Mouse (Mus musculus) embryo, embryonic 11 days (tissue): ENCODE results near the gene Xrn2.

ENCODE experiments used
- DNase-seq: peaks from one replicate; pipeline ENCODE4 v3.0.0-alpha.2; 2015

Xrn2 gene

DNA sequence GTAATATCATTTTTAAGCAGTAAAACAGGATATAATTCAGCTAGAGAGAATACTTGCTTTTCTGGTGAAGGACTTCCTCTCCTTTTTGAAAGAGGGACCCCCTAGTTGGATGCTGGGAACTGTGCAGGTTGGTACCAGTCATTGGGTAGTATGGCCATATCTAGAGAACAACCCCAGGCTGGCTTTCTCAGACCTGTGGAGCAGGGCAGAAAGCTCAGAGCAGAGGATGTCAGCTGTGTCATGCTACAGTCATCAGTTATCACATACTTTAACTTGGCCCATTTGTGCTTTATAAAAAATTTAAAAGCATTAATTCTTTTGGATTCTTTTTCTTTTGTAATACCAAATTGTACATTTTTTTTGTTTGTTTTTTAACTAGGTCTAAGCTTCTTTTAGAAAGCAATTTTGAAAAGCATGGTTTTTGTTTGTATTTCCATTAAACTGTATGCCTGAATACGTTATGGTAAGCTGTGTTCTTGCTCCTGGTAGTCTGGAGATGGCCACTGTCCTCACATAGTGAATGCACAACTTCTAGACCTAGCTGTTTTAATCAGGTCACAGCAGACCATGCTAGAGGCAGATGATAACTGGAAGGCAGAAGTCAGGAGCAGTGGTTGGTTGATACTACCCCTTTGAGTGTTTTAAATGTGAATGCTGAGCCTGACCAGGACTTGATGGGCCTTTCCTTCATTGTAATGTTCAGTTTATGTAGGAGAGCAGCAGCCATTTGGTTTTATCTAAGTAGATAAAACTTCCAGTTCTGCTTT is 54.9 kb downstream of the Xrn2 start:
- DNase-seq, result no peak

DNA sequence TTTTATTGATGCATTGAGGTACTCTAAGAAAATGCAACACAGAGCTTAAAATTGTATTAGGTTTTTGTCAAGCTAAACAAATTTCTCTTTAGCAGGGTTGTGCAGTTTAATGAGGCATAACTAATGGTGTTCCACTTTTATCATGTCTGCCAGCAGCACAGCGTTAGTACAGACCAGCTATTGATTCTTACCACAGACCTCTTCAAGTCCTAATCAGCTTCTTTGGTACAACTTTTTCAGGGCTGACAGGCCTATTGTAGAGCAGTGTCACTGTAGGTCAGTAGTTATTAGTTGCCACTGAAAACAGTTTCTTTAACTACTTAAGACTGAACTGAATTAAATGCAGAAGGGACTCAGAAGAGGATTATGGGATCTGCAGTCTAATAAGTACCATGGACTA is 56.3 kb downstream of the Xrn2 start:
- no peak for DNase-seq

DNA sequence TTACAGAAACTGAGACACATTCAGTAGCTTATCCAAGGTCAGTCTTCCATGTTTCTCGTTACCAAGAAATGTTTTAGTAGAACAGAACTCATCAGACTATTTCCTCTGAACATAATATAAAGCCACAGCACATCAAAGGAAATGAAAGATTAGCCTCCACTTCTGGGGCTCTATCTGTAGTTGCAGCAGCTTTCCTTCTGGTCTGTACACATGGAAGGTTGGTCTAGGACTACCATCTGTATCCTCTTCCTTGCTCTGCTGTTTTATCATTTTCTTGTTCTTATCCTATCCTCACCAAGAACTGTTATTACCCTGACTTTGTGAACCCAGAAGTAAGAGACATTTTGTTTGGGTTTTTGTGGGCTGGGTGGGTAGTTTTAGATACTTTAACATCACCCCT is 57.5 kb downstream of the Xrn2 start:
- DNase-seq, result no peak

DNA sequence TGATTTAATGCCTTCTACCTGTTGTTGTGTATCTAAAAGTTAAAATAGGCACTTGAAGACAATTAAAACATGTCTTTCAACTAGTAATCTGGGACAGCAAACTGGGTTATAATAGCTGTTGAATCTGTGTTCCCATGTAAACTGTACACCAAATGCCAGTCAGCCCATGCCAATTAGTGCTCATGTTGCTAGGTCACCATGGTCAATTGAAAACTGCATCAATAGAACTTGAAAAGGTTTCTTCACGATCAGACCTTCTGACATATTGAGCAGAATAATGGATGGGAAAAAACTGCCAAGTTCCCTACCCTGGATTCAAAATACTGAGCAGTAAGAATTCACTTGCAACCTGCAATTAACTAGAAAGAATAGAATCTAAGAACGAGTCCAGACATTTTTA is 61.2 kb downstream of the Xrn2 start:
- DNase-seq, result no peak

DNA sequence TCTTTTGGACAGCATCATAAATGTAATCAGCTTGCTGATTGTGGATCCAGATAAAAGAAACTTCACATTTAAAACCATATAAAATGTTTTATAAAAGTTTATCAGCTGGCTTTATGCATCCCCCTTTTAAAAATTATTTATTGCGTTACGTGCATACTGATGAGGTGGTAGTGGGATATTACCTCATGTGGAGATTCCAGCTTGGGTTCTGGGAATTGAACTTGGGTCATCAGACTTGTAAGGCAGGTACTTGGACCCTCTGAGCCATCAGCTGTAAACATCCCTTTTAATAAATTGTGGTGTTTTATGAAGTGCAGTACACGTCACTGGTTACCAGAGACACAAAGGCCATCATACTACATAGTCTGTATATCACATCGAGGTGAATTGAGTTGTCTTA is 61.6 kb downstream of the Xrn2 start:
- DNase-seq, result no peak

DNA sequence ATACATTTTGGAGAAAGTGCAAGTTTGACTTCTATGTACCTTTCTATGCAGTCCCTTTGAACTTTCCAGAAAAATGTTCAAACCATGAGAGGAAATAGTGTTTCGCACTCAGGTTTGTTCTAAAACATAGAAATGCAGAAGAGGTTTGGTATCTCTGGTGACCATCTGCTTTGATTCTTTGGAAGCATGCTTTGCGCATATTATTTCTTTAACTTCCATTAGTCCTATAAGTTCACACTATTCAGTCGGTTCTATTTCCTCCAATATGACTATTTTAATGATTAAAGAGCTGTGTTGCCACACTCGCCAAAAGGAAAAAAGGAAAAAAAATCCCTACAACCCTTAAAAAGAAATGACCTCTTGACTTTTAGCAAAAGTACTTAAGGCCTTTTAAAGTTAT is 69.6 kb downstream of the Xrn2 start:
- DNase-seq, result no peak

DNA sequence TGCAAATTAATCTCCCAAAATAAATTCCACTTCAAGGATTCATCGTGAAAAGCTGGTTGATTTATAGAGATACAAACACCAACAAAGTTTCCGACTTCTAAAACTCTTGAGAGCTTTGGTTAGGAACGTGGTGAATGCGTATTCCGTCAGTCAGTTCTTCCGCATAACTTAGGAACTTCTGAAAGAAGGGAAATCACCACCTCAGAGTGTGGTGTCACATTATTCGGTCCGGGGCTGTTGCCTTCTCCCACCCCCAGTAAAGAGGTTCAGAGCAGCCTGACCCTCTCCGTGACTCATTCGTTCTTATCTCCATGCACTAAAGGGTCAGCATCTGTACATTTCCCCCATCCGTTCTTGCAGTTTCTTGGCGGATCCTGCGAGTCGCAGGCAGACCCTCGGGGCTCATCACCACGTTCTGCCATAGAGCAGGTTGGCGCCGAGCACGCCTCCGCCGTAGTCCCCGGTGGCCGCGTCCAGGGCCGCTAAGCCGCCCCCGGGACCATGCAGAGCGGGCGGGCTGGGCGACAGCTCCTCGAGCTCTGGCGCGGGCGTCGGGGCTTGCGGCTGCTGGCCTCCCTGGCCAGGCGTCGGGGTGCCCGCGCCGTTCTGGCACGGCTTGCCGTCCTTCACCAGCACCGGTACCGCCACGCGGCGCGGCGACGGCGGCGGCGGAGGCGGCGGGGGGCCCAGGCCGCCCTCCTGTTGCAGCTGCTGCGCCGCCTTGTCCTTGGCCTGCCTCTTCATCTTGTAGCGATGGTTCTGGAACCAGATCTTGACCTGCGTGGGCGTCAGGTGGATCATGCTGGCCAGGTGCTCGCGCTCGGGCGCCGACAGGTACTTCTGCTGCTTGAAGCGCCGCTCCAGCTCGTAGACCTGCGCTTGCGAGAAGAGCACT is 70.9 kb downstream of the Xrn2 start:
- peak; percentile 58 for DNase-seq

DNA sequence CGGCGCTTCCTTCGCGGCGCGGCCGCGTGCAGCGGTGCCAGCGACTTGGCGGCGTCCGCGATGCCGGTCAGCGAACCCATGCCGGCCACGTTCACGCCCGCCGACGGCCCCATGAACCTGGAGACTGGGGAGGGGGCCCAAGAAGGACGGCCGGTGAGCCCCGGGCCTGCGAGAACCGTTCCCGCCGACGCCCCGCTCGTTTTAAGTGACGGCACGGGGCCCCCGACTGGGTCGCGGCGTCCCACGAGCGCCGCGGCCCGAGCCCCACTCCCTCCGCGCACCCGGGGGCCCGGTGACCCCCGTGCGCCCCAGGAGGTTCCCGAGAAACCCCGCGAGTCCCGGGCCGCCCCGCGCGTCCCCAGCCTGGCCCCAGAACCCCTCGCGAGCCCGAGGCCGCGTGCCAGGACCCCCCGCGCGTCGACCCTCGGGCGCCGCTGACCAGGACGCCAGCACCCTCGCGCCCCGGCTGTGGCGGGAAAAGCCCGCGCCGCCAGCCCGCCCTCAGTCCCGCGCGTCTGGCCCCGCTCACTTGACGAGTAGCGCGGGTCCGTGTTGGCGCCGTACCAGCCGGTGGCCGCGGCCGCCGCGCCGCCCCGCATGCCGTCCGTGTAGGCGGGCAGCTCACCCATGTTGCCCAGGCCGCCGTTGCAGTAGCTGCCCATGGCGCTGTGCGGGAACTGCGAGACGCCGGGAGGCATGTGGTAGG is 71.7 kb downstream of the Xrn2 start:
- peak; percentile 49 for DNase-seq

DNA sequence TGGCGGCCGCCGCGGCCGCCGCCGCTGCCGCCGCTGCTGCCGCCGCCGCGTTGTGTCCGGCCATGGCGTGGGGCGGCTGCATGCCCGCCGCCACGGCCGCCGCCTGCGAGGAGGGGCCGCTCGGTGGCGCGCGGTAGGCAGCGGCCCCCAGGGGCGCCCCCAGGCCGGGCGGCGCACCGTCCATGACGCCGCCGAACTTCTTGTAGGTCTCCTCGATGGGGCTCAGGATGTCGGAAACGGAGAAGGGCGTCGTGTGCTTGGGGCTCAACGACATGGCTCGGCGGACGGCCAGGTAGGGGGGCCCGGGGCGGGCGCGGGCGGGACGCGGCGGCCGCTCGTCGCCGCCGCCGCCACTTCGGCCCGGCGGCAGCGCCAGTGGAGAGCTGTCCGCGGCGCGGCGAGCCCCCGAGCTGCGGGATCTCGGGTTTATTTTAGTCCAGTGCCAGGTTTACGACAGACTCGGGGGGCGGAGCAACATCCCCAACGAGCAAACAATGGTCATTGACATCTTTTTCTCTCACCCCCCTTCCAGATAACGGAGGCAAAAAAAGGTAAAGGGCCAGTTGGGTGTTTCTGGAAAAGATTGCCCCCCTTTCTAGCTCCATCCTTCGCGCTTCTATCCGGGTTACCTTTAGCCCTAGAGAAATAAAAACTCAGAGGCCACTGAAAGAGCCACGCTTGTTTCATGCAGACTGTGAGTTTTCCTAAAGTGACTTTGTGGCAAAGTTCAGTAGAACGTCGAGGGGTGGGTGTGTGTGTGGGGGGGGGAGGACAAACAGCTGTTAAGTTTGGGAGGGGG is 72.5 kb downstream of the Xrn2 start, which contains the start of gene Nkx2-4:
Gene Nkx2-4 (minus strand): TSS at position 374 of the 799 bp plus-strand sequence.
- peak; percentile 52 for DNase-seq

DNA sequence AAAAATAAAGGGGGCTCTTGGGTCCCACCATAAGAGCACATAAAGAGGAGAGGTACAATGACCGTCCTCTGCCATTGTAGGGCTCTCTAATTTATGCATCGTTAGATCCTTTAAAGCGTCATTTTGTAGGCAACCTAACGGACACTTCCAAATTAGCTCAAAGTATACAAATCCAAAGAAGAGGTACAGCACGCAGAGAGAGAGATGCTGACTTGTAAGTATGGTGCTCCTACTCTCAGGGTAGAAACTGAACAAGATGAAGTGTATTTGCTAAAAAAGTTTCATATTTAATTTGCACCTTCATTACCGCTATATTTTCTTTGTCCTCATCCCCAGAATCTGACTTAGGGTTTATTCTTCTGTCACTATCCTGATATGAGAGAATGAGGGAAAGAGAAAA is 73.1 kb downstream of the Xrn2 start:
- DNase-seq, result peak; percentile 27

DNA sequence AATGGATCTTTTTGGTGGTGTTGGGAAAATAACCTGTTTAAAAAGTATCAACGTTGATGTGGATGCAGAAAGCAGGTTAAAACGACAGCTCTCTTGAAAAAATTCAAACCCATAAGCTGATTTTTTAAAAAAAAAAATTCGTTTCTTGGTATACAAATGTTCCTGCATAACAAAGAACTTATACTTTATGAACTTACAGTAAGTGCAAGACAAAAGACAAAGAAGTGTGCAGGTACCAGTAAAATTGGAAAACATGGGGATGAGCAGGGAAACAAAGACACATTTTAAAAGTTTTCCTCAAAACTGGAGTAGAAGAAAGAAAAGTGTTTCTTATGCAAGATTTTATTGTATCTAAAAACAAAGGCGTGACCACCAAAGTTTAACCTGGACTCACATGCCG is 73.6 kb downstream of the Xrn2 start:
- no peak for DNase-seq

DNA sequence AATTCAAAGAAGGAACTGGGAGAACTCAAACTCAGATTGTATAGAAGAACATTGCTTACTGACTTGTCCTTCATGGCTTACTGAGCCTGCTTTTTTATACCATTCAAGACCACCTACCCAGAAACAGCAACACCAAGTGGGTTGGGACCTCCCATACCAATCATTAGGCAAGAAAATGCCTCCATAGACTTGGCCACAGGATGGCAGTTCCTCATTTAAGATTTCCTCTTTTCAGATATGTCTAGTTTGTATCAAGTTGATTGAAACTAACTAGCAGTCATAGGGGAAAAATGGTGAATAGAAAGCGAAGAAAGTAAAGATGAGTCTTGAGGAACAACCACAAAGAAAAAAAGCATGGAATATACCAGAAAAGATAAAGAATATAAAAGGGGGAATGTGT is 106.9 kb downstream of the Xrn2 start:
- DNase-seq, result no peak

DNA sequence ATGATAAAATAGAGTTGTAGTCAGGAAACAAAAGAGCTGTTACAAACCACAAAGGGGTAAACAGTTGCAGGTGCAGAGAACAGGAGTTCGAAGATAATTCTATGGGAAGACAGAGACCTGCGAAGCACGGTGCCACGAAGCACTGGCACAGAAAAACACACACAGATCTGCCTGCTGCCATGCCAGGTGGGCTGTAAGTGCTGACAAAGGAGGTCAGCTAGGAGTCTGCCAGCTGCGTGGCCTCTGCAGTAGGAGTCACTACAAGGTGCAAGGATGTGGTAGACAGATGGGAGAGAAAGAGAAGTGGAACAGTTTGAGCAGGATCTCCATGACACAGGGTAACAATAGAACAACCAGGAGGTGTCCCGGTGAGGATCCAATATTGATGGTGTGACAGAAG is 114.6 kb downstream of the Xrn2 start:
- DNase-seq, result no peak
